Mouse (Mus musculus): ENCODE data around the gene Exoc8. TPM values are rescaled to one million over a fixed set of nuclear protein-coding genes. Genes with fewer than 3 reads are reported as not detected.

The Exoc8 gene
- total RNA-seq, 2 experiments from 2014 or later: 7.7 to 8.8 TPM

GRCm38 (mm10) chr8:124911938-124912872 is 14.7 kb upstream of the Exoc8 start:
- intact Hi-C loops (cut with DNase I; ENCODE audit: low total_unique reads): loop anchor here (5.0 kb wide), 1 partner anchor 35 kb away; the partner anchor contains the start of gene Egln1
- no peak for DNase-seq

- no peak for DNase-seq
- intact Hi-C loops (cut with DNase I; ENCODE audit: low total_unique reads): loop anchor here (5.0 kb wide), 1 partner anchor 37 kb away; the partner anchor contains the start of gene Egln1
These were observed 12.8 kb upstream of the Exoc8 start for GRCm38 (mm10) chr8:124910349-124910748.

DNA sequence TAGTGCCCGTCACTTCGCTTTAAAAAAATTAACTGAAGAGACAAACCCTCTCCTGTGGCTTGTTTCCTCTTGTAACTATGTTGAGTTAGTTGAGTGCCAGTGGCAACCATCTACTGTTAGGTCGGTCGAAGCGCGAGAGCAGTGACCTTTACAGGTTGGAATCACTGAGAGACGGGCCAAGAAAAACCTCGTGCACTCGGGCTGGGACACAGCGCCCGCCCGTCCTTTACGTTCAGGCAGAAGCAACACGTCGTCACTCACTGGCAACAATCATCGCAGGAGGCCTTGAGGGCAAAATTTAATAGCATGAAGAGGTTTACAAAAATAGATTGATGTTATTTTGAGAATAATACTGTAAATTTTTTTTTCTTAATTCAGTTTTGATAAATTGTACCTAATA is 12.4 kb upstream of the Exoc8 start:
- intact Hi-C loops (cut with DNase I; ENCODE audit: low total_unique reads): loop anchor here (5.0 kb wide), 1 partner anchor 37 kb away; the partner anchor contains the start of gene Egln1
- no peak for DNase-seq

GRCm38 (mm10) chr8:124905482-124905881 is 8.0 kb upstream of the Exoc8 start:
- intact Hi-C loops (cut with DNase I; ENCODE audit: low total_unique reads): no loop called here
- no peak for DNase-seq

GRCm38 (mm10) chr8:124903198-124903597 is 5.7 kb upstream of the Exoc8 start:
- intact Hi-C loops (cut with DNase I; ENCODE audit: low total_unique reads): no loop called here
- no peak for DNase-seq

DNA sequence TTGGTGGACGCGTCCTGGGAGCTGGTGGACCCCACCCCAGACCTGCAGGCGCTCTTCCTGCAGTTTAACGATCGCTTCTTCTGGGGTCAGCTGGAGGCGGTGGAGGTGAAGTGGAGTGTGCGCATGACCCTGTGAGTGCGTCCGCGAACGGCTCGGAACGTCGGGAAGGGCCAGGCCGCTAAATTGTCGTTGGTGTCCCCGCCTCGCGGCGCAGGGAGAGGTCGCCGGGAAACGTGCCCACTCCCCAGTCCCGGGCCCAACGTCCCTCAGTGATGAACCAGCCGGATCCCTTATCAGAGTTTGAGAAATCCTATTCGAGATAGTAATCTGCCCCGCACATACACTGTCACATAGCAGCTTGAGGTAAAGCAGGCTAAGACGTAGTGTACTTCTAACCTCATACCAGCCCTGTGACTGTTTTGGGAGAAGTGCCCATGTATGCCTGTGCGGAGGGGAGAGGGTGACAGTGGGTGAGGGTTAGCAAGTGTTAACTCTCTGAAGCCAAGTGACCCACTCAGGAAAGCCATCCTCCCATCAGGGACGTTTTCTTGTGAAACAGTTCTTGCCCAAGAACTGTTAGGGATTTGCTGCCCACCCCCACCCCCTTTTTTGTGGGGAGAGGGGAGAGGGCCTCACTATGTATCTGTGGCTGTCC is 873 bp upstream of the Exoc8 start:
- no peak for DNase-seq
- intact Hi-C loops (cut with DNase I; ENCODE audit: low total_unique reads): loop anchor here (10.0 kb wide), 1 partner anchor 46 kb away; the partner anchor contains the start of gene Egln1

- intact Hi-C loops (cut with DNase I; ENCODE audit: low total_unique reads): loop anchor here (10.0 kb wide), 1 partner anchor 48 kb away; the partner anchor contains the start of gene Egln1
These were observed 696 bp downstream of the Exoc8 start for GRCm38 (mm10) chr8:124896632-124897385.

GRCm38 (mm10) chr8:124896010-124896631 is 1.4 kb downstream of the Exoc8 start:
- intact Hi-C loops (cut with DNase I; ENCODE audit: low total_unique reads): loop anchor here (10.0 kb wide), 1 partner anchor 49 kb away; the partner anchor contains the start of gene Egln1

More at GRCm38 (mm10) chr8:124896632-124897385, 696 bp downstream of the Exoc8 start:
- peak; percentile 86 for DNase-seq

DNA sequence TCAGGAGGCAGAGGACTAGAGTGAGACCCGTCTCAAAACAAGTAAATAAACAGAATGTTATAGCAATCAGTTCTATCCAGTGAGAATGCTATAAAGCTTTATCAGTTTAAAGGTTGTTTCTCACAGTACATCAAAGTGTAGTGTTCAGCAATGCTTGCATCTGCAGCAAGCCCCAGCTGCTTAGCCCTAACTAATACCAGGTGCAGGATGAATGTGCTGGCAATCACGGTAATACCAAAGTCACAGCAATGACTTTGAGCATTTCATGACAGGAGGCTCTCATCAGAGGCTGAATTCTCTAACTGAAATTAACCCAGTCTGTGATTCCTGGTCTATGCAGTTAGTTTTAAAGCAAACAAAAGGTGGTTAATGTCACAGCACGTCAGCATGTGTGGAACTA is 4.9 kb downstream of the Exoc8 start:
- intact Hi-C loops (cut with DNase I; ENCODE audit: low total_unique reads): loop anchor here (10.0 kb wide), 1 partner anchor 52 kb away; the partner anchor contains the start of gene Egln1
- DNase-seq: no peak

More at GRCm38 (mm10) chr8:124896010-124896631, 1.4 kb downstream of the Exoc8 start:
- no peak for DNase-seq

GRCm38 (mm10) chr8:124888385-124888784 is 9.1 kb downstream of the Exoc8 start:
- intact Hi-C loops (cut with DNase I; ENCODE audit: low total_unique reads): no loop called here
- DNase-seq: no peak

- no peak for DNase-seq
- intact Hi-C loops (cut with DNase I; ENCODE audit: low total_unique reads): no loop called here
These were observed 18.5 kb downstream of the Exoc8 start for GRCm38 (mm10) chr8:124878946-124879526.

GRCm38 (mm10) chr8:124878141-124878540 is 19.4 kb downstream of the Exoc8 start:
- no peak for DNase-seq
- intact Hi-C loops (cut with DNase I; ENCODE audit: low total_unique reads): no loop called here

DNA sequence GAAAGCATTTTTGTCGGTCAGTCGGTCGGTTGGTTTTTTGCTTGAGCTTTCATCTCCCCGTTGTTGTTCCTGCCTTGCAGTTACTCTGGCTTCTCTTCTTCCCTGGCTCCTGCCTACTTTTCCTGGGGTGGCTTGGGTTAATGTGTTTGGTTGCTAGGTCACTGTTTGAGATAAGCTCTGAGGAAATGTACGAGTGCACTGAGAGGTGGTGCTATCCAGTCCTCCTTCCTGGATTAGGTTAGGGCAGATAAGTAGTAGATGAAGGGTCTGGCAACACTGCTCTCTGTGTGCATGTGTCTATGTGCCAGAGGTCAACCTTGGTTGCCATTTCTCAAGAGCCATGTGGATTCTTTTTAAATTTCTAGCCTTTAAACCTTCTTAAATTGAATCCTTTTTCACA is 24.8 kb downstream of the Exoc8 start:
- no peak for DNase-seq
- intact Hi-C loops (cut with DNase I; ENCODE audit: low total_unique reads): no loop called here

DNA sequence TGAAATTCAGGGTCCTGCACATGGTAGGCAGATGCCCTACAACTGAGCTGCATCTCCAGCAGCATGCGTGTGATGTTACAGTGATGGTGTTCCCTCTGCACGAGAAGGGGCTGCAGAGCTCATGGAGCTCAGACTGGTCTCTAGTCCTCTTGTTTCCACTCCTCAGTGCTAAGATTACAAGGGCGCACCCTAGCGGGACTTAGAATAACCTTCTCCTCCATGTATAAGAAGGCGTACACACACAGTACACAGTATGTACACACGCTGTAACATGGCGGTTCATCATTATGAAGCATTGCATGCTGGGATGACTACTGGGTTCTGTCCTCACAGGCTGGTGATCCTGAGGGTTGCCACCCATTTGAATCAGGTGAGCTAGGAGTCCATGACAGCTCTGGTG is 25.4 kb downstream of the Exoc8 start:
- intact Hi-C loops (cut with DNase I; ENCODE audit: low total_unique reads): no loop called here
- no peak for DNase-seq

GRCm38 (mm10) chr8:124871474-124871873 is 26.0 kb downstream of the Exoc8 start:
- intact Hi-C loops (cut with DNase I; ENCODE audit: low total_unique reads): no loop called here

GRCm38 (mm10) chr8:124869708-124870107 is 27.8 kb downstream of the Exoc8 start:
- DNase-seq: peak; percentile 10
- intact Hi-C loops (cut with DNase I; ENCODE audit: low total_unique reads): no loop called here

More at GRCm38 (mm10) chr8:124871474-124871873, 26.0 kb downstream of the Exoc8 start:
- no peak for DNase-seq

- intact Hi-C loops (cut with DNase I; ENCODE audit: low total_unique reads): no loop called here
- no peak for DNase-seq
These were observed 30.4 kb downstream of the Exoc8 start for GRCm38 (mm10) chr8:124867126-124867525.

DNA sequence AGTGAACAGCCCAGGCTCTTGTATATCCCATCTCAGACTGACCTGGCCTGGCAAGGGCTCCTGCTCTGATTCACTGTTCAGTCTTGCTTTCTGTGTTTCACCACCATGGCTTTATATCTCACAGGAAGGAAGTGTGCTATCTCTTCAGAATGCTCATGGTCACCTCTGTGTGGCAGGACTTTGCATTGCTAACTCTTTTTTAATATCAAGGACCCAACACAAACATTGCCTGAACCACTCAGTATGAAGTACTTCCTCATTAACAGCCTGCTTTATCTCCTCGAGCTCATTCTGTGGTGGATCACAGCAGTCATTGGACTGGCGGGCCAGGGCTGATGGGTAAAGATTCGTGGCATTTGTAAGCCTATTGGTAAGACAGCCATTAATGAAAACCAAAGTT is 30.8 kb downstream of the Exoc8 start:
- intact Hi-C loops (cut with DNase I; ENCODE audit: low total_unique reads): no loop called here
- no peak for DNase-seq

DNA sequence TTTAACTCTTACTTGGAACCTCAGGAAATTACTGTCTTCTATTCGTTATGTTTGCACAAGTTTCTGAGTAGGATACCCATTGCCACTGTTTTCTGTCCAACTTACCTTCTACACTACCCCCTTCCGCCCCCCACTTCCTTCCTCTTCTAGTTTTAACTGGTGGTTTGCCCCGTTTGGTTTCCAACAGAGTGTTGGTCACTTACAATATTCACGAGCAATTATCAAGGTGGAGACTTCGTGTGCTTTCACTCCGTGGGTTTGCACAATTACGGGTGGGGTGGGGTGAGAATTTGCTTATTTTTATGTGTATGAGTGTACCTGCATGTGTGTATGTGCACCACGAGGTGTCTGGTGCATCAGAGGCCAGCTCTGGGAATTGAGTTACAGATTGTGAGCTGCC is 33.8 kb downstream of the Exoc8 start:
- intact Hi-C loops (cut with DNase I; ENCODE audit: low total_unique reads): no loop called here
- DNase-seq: no peak
